Mouse (Mus musculus) adrenal gland, adult 18-20 months (tissue): ENCODE measurements around the gene Gdf7. TPM values are rescaled to one million over a fixed set of nuclear protein-coding genes. Genes with fewer than 3 reads are reported as not detected.

Source experiments
- DNase-seq, 2 experiments: peaks; one replicate each; pipeline ENCODE4 v3.0.0; 2021 to 2022; ENCODE audit warnings: low spot score in 2 of 2
- total RNA-seq, 2 experiments: library from RNA; stranded (reverse); gene quantifications; 1 replicate in 1 of 2; 2 replicates in 1 of 2; pipeline ENCODE4 v1.2.3; 2021

The Gdf7 gene
- total RNA-seq, 2 experiments from 2014 or later: not detected

- DNase-seq: no peak
These were observed 3.2 kb downstream of the Gdf7 start for GRCm38 (mm10) chr12:8298361-8299142.

- no peak for DNase-seq
These were observed 4.1 kb downstream of the Gdf7 start for GRCm38 (mm10) chr12:8297586-8298214.

GRCm38 (mm10) chr12:8296154-8296553 is 5.6 kb downstream of the Gdf7 start:
- no peak for DNase-seq

- no peak for DNase-seq
These were observed 6.3 kb downstream of the Gdf7 start for GRCm38 (mm10) chr12:8295307-8295913.

- DNase-seq: no peak
These were observed 10.4 kb downstream of the Gdf7 start for GRCm38 (mm10) chr12:8291157-8291853.

GRCm38 (mm10) chr12:8289499-8289898 is 12.3 kb downstream of the Gdf7 start:
- no peak for DNase-seq

- no peak for DNase-seq
These were observed 12.7 kb downstream of the Gdf7 start for GRCm38 (mm10) chr12:8289099-8289498.

GRCm38 (mm10) chr12:8287970-8288369 is 13.8 kb downstream of the Gdf7 start:
- no peak for DNase-seq

- no peak for DNase-seq
These were observed 20.3 kb downstream of the Gdf7 start for GRCm38 (mm10) chr12:8281225-8282017.

- DNase-seq: no peak
These were observed 26.3 kb downstream of the Gdf7 start for GRCm38 (mm10) chr12:8275424-8275823.

GRCm38 (mm10) chr12:8273471-8274171 is 28.1 kb downstream of the Gdf7 start:
- no peak for DNase-seq

GRCm38 (mm10) chr12:8271405-8271804 is 30.3 kb downstream of the Gdf7 start:
- no peak for DNase-seq

GRCm38 (mm10) chr12:8269627-8270026 is 32.1 kb downstream of the Gdf7 start:
- DNase-seq: no peak

- DNase-seq: no peak
These were observed 35.4 kb downstream of the Gdf7 start for GRCm38 (mm10) chr12:8266311-8266710.

- no peak for DNase-seq
These were observed 41.5 kb downstream of the Gdf7 start for GRCm38 (mm10) chr12:8260297-8260696.

Other genes with a start within 250 kb of the Gdf7 start
- 10 to 100 TPM; 52.4 to 55.3 TPM for gene Ldah, start 93.8 kb downstream of the Gdf7 start, total RNA-seq
- gene Hs1bp3, start 11.5 kb upstream of the Gdf7 start, total RNA-seq: 10 to 100 TPM; 12.4 to 16.5 TPM
- 100 to 1,000 TPM; 186 to 189 TPM for gene Rhob, start 198.1 kb upstream of the Gdf7 start, total RNA-seq